Mouse (Mus musculus) liver, postnatal 0 days (tissue): ENCODE data around the gene Sema6b.

ENCODE experiments used
- CTCF ChIP-seq: sonication (generic); IDR thresholded peaks from 2 replicates; pipeline ENCODE4 v1.5.1; 2016; ENCODE audit warnings: antibody characterized with exemption, low read depth
- EP300 ChIP-seq: IDR thresholded peaks from 2 replicates; pipeline ENCODE4 v1.6.1; 2016; ENCODE audit warnings: antibody characterized with exemption, low read depth, mild to moderate bottlenecking

- TF ChIP-seq CTCF (no peak), EP300 (no peak)
These were observed 36.5 kb downstream of the Sema6b start for GRCm38 (mm10) chr17:56103465-56104285.
